Comparison of ENCODE assay signal across 13 mouse cellular contexts in the genomic region with DNA sequence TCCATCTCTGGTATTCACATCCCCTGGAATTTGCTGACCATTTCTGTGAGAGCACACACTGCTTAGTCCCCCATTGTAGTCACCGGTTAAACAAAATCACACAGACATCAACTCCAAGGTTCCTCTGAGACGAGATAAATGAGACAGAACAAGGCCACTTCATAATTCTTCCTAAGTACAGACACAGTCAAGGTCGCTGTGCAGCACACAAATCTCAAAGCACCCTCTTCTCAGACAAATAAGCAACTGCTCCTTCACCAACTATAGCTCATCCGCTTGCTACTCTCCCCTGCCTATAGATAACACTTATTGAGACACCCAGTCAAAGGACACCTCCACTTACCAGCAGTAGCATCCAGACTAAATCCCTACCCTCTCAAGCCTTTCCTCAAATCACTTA.
"Had no signal": no experiment of that assay in that cellular context is flagged by ENCODE, and none has a peak within 500 bp of the region (broad histone marks: within the 10 kb centered on the region; RNA-seq: fewer than 3 reads in every experiment).

No protein-coding gene starts in this region.

- DNase-seq: lung, adult 18-20 months; lung, embryonic 14.5 days; lung, postnatal 10 days; lung, postnatal 4 days; midbrain, embryonic 14.5 days; retina, postnatal 1 day; right cerebral cortex, adult 18-20 months; right cerebral cortex, postnatal 25 days; right cerebral cortex, postnatal 4 days; spleen, adult 18-20 months; thymus, adult 18-20 months; thymus, postnatal 14 days; thymus, postnatal 36 days had no signal
